Mouse (Mus musculus): ENCODE results near the gene Oaz1.

The Oaz1 gene

DNA sequence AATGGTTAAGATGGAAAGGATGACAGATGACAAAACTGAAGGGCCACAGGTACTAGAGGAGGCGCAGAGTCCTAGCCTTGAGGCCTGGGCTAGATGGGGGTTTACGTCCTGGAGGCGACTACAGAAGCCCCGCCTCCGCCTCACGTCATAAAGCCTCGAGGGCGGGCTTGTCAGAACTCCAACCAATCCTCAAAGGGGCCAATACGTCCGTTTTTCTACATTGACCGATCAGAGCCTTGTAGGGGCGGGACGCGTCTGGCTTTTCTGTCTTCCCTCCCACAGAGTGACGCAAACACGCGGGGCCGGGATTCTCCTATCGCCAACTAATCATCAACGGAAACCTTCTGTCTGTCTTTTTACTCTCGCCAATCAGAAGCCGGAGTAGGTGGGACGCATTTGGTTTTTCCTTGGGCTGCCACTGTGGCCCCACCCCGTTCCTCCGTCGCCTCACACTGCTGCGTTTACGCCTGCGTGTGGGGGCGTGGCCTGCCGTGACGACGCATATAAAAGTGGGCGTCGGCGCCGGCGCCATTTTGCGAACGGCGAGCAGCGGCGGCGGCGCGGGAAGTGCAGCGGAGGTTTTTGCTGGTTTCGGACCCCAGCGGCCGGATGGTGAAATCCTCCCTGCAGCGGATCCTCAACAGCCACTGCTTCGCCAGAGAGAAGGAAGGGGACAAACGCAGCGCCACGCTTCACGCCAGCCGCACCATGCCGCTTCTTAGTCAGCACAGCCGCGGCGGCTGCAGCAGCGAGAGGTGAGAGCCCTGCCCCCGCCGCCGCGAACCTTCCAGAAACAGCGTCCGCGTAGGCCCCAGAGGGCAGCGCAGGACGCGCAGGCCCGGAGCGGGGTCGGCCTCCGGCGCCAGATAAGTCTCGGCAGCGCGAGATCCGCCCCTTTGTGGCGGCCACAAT is at the start of gene Oaz1:
Gene Oaz1 (plus strand): TSS at position 506 of the 912 bp plus-strand sequence.
- peak; percentile 96 to 99 for DNase-seq

DNA sequence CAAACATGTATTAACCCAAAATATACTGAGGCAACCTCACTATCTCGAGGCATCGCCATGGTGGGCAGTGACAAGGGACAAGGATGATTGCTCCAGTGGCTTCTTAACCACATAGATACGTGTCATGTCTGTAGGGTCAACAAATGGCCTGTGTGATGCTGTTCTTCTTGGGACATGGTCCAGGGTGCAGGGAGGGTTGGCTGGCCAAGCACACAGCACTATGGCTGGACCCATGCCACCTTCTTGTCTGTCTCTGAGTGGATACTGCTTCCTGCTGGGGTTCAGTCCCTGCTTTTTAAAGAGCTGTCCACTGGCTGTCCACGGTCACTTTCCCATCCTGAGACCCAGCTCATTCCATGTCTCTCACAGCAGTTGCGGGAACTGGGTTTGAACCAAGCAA is 49.3 kb upstream of the Oaz1 start:
- no peak for DNase-seq

DNA sequence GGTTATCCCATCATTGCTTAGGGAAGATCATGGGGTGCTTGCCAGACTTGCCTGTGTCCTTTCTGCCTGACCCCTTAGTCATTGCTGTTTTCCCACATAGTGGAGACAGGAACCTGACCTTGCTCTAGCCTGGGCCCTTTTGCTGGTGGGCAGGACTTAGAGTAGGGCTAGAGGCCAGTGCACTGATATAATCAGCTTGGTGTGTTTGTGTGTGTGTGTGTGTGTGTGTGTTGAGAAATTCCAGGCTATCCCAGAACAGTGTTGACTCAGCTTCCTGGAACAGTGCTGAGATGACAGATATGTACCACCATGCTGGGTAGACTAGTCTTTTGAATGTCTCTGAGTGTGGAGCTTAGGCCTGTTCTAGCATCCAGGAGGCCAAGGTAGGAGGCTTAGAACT is 46.9 kb upstream of the Oaz1 start:
- no peak for DNase-seq

DNA sequence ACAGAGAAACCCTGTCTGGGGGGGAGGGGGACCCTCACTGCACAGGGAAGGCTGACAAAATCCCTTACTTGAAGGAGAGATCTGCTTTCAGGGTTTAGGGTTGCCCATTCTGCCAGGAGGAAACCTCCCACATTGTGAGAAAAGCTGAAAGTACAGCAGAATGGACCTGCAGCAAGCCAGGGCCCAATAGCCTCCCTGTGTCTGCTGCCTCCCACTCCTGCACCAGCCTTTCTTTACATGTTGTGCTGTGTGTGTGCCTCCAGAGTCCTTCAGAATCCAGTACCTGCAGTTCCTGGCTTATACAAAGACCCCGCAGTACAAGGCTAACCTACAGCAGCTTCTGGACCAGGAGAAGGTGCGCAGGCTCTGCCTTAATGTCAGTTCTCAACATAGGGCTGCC is 42.2 kb upstream of the Oaz1 start:
- DNase-seq, result no peak

DNA sequence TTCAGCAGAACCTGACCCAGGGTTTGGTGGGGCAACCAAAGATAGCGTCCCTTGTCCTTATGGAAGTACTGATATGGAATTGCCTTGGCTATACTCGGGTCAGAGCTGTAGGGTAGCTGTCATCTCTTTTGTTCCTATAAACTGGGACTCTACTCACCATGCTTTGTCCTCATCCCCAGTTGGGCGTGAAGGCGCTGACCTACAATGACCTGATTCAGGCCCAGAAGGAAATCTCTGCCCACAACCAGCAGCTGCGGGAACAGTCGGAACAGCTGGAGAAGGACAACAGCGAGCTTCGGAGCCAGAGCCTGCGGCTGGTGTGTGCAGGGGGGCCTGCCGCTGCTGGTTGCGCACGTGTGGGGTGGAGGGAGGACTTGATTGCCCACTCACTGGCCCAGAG is 41.6 kb upstream of the Oaz1 start:
- no peak for DNase-seq

DNA sequence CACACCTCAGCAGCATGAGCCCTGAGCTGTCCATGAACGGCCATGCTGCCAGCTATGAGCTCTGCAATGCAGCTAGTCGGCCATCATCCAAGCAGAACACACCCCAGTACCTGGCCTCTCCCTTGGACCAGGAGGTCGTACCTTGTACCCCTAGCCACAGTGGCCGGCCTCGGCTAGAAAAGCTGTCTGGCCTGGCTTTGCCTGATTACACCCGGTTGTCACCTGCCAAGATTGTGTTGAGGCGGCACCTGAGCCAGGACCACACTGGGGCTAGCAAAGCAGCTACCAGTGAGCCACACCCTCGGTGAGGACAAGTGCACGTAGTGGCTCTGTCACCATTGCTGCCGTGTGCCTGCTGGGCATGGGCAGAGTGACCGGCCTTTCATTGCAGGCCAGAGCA is 40.5 kb upstream of the Oaz1 start:
- no peak for DNase-seq

DNA sequence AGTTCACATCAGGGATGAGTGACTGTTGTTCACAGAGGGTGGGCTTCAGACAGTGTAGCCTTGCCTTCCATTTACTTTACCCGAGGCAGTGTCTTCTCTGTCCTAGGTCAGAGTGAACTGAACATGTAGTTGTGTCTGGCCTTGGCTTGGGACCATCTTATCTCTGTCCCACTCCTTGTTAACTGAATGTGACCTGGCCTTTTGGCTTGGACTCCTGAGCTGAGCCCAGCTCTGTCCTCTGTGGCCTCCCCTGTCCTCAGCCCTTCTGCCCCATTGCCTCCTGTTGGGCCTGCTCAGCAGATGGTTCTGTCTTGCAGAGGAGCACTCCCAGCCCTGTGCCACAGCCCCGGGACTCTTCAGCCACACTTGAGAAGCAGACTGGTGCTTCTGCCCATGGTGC is 38.9 kb upstream of the Oaz1 start:
- no peak for DNase-seq

DNA sequence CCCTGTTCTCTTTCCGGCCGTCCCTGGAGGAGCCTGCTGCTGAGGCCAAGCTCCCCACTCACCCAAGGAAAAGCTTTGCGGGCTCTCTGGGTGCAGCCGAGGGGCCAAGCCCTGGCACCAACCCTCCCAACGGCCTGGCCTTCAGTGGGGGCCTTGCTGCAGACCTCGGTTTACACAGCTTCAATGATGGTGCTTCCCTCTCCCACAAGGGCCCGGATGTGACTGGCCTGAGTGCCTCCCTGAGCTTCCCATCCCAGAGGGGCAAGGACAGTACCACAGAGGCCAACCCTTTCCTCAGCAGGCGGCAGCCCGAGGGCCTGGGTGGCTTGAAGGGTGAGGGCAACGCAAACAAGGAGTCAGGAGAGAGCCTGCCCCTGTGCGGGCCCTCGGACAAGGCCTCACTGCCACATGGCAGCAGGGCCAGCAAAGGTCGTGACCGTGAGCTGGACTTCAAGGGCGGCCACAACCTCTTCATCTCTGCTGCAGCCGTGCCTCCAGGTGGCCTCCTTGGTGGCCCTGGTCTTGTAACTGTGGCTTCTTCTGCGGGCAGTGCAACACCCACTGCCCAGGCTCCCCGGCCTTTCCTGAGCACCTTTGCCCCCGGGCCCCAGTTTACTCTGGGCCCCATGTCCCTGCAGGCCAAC is 35.6 kb upstream of the Oaz1 start:
- no peak for DNase-seq

DNA sequence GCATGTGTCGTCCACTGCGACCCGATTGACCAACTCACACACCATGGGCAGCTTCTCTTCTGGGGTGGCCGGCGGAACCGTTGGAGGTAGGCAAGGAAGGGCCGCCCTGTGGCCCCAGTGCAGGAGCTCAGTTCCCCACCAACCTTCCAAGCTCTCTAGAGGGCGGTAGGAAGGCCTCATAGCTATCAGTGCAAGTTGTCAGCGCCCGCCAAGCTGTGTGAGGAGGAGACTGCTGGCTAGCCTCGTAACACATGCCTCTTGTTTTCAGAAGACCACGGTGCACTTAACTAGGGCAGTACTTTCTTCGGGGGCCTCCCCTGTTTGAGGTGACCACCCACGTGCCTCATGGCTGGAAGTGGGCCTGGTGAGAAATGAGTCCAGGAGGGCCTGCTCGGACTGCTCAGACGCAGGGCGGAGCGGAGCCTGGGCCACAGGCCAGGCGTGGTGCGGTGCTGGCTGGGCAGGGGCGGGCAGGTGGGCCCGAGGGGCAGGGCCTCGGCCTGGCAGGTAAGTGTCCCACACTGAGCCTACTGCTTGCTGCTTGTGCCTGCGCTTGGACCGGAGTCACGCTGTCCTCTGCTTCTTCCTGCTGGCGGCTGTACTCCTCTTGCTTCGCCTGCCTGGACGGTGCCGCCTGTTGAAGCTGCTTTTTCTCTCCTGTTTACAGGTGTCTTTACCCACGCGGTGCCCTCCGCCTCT is 34.8 kb upstream of the Oaz1 start:
- DNase-seq, result peak in 1 of 2 experiments; percentile 45

DNA sequence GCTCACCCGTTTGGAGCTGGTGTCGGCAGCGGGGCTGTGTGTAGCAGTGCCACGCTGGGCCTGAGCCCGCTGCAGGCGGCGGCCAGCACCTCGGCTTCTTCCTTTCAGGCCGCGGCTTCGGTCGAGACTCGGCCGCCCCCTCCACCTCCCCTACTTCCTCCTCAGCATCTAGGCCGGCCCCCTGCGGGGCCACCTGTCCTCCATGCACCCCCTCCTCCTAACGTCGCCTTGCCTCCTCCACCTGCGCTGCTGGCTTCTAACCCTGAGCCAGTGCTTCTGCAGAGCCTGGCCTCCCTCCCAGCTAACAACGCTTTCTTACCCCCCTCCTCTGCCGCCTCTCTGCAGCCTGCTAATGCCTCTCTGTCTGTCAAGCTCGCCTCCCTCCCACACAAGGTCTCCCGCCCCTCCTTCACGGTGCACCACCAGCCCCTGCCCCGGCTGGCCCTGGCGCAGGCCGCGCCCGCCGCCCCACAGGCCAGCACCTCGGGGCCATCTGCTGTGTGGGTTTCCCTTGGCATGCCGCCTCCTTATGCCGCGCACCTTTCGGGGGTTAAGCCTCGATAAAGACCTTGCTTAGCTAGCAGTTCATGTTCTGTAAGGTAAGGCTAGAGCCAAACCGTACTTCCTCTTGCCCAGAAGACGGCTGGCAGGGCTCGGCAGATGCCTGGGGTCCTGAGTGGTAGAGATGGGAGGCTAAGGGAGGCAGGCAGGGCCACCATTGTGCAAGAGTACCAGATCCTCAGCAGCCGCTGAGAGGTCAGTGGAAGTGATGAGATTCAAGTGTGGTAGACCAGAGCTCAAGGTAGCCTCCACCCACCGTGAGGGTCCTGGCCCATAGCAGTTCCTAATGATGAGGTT is 34.1 kb upstream of the Oaz1 start:
- peak; percentile 71 to 85 for DNase-seq

DNA sequence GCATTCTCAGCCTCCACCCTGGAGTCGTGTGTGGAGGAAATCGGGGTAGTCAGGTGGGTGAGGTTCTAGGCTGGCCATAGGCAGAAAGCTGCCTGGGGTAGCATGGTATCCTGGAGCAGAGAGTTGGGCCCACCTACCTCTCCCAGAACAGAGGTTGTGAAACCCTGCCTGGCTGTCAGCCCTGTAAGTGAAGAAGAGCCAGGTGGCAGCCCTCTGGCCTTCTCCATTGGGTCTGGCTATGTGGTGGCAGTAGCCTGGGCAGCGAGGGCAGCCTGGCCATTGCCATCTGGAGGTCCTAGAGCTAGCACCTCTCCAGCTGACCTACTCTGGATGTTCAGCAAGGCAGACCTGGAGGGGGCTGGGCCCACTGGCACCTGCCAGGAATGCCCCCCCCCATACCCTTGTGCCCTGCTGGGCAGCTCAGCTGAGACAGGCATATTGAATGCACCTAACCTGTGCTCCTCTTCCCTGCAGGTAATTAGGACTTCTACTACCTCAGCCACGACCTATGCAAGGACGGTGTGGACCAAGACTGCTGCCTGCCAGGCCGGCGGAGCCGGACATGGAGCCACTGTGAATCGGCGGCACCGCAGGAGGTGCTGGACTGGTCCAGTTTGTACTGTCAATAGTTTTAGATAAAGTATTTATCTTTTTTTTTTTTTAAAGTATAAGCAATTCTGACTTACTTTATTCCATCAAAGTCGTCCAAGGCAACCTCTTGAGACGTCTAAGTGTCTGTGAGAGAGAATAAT is 33.2 kb upstream of the Oaz1 start:
- no peak for DNase-seq

DNA sequence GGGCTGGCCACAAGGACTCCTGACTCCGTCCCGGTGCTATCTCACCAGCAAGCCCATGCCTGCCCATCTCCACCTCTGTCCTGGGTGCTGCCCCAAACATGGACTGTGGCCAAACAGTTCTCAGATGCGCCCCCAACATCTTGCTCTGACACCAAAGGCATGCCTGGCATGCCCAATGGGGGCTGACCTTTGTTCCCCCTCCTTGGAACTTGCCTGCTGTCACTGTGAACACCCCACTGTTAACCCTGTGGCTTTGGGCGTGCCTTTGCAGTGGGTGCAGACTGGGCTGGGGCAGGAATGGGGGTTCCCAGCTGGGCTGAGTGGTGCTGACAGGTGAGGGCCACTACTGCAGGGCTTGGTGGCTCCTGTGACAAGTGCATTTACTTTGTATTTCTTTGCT is 32.7 kb upstream of the Oaz1 start:
- no peak for DNase-seq

DNA sequence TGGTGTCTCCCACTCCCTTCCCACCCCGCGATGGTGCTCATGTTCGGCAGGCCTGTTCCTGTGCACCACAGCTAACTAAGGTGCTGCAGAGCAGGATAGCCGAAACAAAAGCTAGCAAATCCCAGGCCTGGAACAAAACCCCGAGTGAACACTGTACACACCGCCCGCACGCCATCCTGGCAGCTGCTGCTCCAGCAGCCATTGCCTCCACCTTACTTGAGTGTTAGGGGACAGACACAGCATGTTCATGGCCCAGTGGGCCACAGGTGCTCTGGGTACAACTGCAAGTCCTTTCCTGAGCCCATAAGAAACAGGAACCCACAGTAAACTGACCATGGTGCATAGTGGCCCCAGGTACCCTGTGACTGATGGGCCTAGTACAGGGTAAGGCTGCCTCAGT is 31.7 kb upstream of the Oaz1 start:
- no peak for DNase-seq

DNA sequence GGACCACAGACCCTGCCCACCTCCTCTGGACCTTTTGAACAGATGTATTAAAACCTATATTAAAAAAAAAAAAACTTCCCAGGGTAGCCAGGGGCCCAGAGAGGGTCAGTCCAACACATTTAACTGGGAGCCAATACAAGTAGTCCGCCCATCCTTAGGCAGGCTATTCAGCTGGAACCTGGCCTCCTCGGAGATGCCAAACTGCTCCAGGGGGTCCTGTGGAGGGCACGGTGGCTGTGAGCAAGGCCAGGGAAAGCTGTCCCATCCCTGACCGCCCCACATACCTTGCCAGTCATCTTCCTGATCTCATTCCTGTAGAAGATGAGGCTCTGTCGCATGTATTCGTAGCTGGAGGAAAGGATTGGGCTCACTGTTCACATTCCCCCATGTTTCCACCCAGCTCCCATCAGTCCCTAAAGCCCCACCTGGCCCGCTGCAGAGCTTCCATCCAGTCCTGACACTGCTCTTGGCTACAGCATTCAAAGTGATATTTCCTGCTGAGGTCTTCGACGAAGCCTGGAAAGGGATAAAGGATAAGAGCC is 30.1 kb upstream of the Oaz1 start:
- no peak for DNase-seq

DNA sequence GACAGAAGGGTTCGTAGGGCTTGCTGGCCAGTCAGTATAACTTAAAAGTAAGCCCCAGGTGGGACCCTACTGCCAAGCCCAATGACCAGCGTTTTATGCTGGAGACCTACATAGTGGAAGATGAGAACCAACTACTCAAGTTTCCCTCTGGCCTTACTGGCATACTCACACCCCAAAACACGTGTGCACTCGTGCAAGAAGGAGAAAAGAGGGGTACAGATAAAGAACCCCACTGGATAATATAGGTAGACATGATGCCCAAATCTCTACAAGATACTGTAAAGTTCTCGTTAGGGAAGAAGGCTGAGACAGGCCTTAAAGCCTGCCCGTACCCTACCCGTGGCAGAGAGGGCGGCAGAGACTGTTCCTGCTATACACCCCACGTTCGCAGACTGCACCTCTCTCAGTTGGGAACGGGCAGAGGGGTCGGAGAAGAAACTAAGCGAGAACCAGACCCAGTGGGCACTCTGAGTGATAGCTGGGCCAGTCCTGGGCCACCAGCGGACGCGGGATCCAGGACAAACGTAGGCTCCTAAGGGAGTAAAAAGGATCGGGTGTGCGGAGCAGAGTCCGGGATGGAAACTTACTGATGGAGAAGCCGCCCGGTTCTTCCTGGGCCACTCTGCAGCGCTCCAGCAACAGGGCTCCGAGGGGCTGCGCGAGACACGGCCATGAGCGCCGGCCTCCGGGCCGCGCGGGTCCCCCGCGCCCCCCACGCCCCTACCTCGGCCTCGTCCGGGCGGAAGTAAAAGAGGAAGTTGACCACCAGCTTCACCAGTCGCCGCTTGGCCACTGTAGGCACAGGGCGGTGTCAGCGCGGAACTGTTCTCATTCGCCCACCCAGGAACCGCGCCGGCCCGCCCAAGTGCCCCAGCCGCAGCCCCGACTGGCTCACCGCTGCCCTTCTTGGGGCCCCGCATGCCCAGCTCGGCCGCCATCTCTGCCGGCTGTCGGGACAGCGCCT is 29.0 kb upstream of the Oaz1 start:
- peak; percentile 34 to 39 for DNase-seq

DNA sequence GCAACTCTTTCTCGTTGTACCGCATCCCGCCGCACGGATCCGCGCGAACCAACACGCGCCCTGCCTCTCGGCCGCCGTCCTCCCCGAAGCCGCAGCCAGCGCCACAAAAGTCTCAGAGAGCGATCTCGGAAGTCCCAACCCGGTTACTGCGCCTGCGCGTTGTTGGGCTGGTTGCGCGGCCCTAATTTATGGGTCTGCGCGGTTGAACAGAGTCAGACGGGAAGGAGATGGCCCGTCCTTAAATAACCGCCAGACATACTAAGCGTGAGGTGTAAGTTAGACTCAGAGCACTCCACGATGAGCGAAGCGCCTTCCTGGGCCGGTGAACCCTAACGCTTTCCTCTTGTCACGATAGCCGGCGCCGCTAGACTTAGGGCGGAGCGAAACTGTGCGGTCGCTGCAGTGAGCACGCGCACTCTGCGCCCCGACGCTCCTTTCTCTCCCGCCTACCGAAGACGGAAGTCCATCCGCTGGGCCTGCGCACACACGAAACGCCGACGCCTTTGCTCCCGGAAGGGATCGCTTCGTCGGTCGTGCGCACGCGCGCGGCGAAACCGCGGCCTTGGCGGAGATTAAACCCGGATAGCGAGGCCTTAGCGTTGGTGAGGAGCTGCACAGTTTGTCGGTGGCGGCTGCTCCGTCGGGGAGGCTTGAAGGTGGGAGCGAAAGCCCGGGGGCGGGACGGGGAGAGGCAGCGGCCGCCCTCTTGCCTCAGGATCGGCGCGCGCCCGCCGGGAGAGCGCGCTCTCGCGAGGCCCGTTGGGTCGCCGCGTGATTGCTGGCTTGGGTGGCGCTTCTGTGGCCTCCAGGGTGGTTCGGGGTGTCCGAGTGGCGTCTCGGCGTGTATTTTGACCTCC is 28.1 kb upstream of the Oaz1 start, which contains the start of the genes Sf3a2 and Plekhj1:
Gene Sf3a2 (plus strand): TSS at position 49 of the 857 bp plus-strand sequence.
Gene Plekhj1 (minus strand): TSS at position 477 of the 857 bp plus-strand sequence.
- DNase-seq, result peak; percentile 95 to 97

DNA sequence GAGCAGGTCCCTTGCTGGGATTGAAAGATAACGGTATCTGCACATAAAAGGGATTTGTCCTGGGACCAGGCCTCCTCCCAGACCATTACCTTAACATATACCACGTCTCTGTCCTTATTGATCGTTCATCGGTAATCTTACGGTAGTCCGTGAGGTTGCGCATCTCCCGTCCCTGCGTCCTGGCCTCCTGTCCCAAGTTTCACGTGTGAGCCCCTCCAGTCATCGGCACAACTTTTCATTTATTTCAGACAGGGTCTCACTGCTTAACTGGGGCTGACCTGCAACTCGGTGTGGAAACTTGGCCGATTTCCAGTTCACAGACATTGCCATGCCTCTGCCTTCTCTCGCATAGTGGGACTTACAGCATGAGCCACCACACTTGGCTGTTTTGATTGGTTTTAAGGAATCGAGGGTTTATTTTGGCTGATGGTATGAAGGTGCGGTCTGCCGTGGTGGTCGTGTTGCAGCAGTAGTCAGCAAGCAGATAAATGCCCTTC is 27.3 kb upstream of the Oaz1 start:
- DNase-seq, result no peak

DNA sequence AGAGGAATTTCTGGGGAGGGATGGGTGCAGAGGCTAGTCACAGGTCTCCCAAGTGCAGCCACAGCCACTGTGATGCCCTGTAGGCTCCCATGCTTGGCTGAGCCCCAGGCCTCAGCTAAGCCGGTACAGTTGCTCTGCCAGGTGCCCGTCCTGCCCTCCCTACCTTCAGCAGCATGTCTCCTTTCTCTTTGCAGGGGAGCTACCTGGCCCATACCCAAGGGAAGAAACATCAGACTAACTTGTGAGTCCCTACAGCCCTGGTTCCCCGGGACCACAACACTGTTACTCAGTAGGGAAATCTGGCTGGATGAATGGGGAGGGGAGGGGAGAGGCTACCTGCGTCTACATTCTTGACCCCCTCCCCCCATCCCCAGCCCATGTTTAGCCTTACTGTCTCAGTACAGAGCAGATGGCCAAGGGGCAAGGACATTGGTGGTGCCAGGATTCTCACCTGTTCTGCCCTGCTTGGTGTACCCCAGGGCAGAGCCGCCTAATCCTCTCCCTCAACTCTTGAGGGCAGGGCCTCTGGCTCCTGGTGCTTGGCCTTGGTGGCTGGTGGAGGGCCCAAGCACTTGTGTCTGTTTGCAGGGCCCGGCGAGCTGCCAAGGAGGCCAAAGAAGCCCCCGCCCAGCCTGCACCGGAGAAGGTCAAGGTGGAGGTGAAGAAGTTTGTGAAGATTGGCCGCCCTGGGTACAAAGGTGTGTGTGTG is 24.1 kb upstream of the Oaz1 start:
- no peak for DNase-seq
